Mouse (Mus musculus) MEL-GATA-1-ER (cell line): ENCODE data around the gene Olfr576.
A peak's percentile ranks its signal among the peaks of the same experiment; 100 is the strongest.

Experiments
- DNase-seq: peaks from one replicate; pipeline ENCODE4 v3.0.0-alpha.2; 2012; ENCODE audit warnings: low read depth; ENCODE audit errors: extremely low read depth

The Olfr576 gene

GRCm38 (mm10) chr7:102962360-102962759, at the start of gene Olfr576:
Gene Olfr576 (plus strand): TSS chr7:102962660.
- DNase-seq = no peak

- no peak for DNase-seq
Observed at GRCm38 (mm10) chr7:102915261-102915660, 47.2 kb upstream of the Olfr576 start.

DNA sequence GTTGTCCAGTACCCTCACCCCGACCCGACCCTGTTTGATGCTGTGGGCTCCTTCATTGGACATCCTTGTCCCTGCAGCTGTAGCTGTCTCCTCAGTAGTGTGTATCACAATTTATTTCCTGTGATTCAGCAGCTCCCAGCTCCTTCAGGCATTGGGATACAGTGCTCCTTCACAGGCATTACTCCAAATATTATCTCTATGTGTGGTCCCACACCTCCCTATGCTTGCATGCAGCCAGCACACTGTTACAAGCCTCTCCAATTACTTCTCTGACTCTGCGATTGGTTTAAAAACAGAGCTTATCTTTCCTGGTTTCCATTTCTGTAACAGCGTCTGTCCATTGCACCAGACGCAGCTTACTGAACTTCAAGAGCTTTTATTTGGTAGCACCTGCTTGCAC, 46.1 kb upstream of the Olfr576 start:
- no peak for DNase-seq

- no peak for DNase-seq
Observed at GRCm38 (mm10) chr7:102917032-102917875, 45.2 kb upstream of the Olfr576 start, which contains the start of gene Olfr571. Gene Olfr571 (minus strand): TSS chr7:102917536.

DNA sequence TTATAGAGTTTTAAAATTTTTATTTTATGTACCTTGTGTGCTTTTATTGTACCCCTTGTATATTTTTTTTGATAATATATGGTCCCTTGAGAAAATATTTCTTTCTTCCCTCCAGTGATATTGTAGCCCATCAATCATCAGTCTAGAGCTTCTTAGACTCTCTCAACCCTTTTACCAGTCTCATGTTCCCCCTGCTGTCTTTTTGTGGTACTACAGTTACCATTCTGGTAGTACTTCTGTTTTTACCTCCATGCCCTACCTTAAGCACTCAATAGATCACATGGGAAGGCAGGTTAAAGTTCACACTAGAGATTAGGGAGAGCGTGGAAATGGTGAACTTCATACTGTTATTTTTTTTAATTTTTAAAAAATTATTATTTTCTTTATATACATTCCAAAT, 42.8 kb upstream of the Olfr576 start:
- peak; percentile 6 for DNase-seq

DNA sequence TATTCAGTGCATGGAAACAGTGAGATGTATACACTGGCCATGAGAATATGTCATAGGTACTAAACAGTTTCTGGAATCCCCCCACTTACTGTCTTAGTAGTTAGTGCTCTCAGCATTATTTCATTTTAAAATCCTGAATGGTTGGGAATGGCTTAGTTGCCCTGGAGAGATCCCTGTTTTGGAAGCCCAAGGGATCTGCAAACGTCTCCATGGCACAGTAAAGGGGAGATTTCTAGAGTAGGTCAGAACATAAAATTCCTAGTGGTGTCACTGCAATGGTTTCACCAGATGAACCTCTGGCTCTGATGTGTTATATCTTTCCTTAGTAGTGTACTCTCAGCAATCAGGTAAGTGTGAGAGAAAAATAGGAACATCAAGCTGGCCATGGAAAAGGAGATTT, 38.4 kb upstream of the Olfr576 start, which contains the start of gene Olfr572:
Gene Olfr572 (plus strand): TSS at position 301 of the 400 bp plus-strand sequence.
- DNase-seq = no peak

DNA sequence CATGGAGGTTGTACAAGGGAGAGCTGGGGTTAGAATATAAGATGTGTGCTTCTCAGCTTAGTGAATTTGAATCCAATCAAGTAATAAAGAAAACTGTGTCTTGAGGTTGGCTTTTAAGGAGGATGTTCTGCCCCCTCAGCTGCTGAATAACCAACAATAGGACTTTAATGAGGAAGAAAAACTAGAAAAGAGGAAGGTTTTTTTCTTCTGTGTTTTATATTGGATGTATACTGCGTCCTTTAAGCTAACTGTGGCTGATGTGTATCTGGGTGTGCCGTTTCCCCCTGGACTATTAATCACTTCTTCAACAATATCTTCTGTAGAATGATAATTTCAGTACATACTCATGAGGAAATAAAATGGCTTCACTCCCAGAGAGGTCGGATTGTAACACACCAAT, 35.4 kb upstream of the Olfr576 start:
- no peak for DNase-seq

DNA sequence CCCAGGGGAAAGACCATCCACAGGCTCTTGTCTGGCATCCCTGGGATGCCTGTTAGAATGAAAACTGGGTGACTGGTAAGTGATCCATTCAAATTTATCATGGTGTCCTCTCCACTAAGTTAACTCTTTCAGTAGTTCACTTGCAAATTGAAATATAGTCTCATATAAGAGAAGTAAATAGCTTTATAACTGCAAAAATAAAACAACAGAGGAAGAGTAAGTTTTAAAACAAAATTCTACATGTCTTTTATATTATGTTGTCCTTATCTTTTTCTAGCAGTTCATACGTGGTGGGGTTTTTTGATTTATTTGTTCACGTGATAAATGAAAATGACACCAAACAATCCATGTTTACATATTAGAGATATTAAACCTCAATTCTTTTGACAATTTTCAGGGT, 20.0 kb upstream of the Olfr576 start, which contains the start of gene Olfr573-ps1:
Gene Olfr573-ps1 (minus strand): TSS at position 101 of the 400 bp plus-strand sequence.
- DNase-seq = no peak

GRCm38 (mm10) chr7:102943417-102943816, 19.0 kb upstream of the Olfr576 start:
- no peak for DNase-seq

GRCm38 (mm10) chr7:102948167-102948566, 14.3 kb upstream of the Olfr576 start, which contains the start of gene Olfr574:
Gene Olfr574 (plus strand): TSS chr7:102948467.
- no peak for DNase-seq

- no peak for DNase-seq
Observed at GRCm38 (mm10) chr7:102950732-102951131, 11.7 kb upstream of the Olfr576 start.

- no peak for DNase-seq
Observed at GRCm38 (mm10) chr7:102958137-102958536, 4.3 kb upstream of the Olfr576 start.

- DNase-seq = no peak
Observed at GRCm38 (mm10) chr7:102958593-102958992, 3.9 kb upstream of the Olfr576 start, which contains the start of gene Olfr575. Gene Olfr575 (minus strand): TSS chr7:102958775.

- DNase-seq = no peak
Observed at GRCm38 (mm10) chr7:102974399-102974798, 11.9 kb downstream of the Olfr576 start.

DNA sequence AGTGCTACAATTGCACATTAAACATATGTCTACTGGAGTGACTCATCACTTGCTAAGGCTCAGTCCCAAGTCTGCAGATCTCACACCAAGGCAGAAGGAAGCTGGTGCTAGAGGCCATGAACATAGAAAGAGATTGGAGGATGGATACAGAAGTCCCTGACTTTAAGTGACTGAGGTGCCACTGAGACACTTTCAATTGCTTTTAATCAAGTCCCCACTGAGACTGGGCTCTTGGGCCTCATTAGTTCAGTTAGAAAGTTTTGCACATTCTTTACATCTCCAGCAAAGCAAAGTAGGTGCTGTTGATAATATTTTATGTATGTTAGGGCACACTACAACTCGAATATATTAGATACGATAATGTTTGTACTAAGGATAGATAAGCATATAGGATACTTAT, 13.4 kb downstream of the Olfr576 start, which contains the start of gene Olfr577:
Gene Olfr577 (minus strand): TSS at position 101 of the 400 bp plus-strand sequence.
- no peak for DNase-seq

DNA sequence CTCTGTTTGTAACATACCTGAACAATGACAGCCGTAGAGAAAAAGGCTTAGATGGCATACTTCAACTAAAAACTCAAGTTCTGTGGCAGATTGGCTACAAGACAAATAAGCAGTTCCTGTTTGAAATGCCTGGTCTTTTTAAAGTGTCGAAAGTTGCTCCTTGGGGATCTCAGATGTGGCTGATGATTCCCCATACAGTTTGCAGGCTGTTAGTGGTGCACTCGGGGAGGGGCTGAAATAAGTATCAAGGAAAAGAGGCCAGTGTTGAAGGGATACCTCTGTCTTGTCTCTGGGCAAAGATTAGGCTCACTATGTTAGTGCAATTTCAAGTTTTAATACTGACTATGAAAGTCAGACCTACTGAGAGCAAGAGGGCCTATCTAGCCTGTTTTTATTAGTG, 26.8 kb downstream of the Olfr576 start, which contains the start of gene Olfr578:
Gene Olfr578 (minus strand): TSS at position 101 of the 400 bp plus-strand sequence.
- DNase-seq = no peak
